ENCODE assay signal across 8 mouse cellular contexts in genomic region chr11:108922511-108923187, GRCm38 (mm10). TPM values are rescaled to one million over a fixed set of nuclear protein-coding genes. Genes with fewer than 3 reads are reported as not detected.
DNase-seq lines count a peak whose midpoint lies in the region; ATAC-seq and TF ChIP-seq lines count a peak whose summit lies in the region.
"Had no signal": no experiment of that assay in that cellular context is flagged by ENCODE, and none has a peak within 500 bp of the region (broad histone marks: within the 10 kb centered on the region; RNA-seq: fewer than 3 reads in every experiment).

No protein-coding gene starts in this region.

- WGBS in lung, postnatal 0 days, result under 1% methylated on average over 29 of the region's 32 CpGs
- under 1% methylated on average over 32 of the region's 32 CpGs for WGBS in forebrain, embryonic 10.5 days
- WGBS in limb, embryonic 14.5 days, result under 1% methylated on average over 29 of the region's 32 CpGs
- under 1% methylated on average over 32 of the region's 32 CpGs for whole genome bisulfite sequencing in stomach, embryonic 15.5 days

- peak overlapping the region; percentile 89 for H3K9ac ChIP-seq in lung, postnatal 0 days (replicated peaks; ENCODE audit: low read depth)
- peak overlapping the region; percentile 92 for H3K9ac ChIP-seq in limb, embryonic 14.5 days (ENCODE audit: low read depth, low read length, severe bottlenecking)
- peak overlapping the region; percentile 54; the same call in 1 of the 2 replicates for H3K9ac ChIP-seq in stomach, embryonic 15.5 days

- no peak for TF ChIP-seq CTCF in lung, postnatal 0 days (IDR thresholded peaks at IDR 0.05)

- TF ChIP-seq POLR2A in limb, embryonic 14.5 days (IDR thresholded peaks at IDR 0.05; ENCODE audit: borderline replicate concordance, extremely low read depth, insufficient read depth, insufficient read length), result no peak

- H3K4me2 ChIP-seq in lung, postnatal 0 days (replicated peaks; ENCODE audit: low read depth, low read length), result peak overlapping the region; percentile 89
- peak overlapping the region; percentile 82 for H3K4me2 ChIP-seq in limb, embryonic 14.5 days (replicated peaks; ENCODE audit: low read depth, low read length, severe bottlenecking)
- H3K4me2 ChIP-seq in stomach, embryonic 15.5 days, result peak overlapping the region; percentile 91

- H3K36me3 ChIP-seq in lung, postnatal 0 days (ENCODE audit: insufficient read depth, low read length), result no peaks in the 10 kb centered on the region
- H3K36me3 ChIP-seq in forebrain, embryonic 10.5 days (replicated peaks), result peaks cover 44% of the 10 kb centered on the region
- peaks cover 19% of the 10 kb centered on the region for H3K36me3 ChIP-seq in limb, embryonic 14.5 days (ENCODE audit: control insufficient read depth, insufficient read depth, low read length)
- no peaks in the 10 kb centered on the region for H3K36me3 ChIP-seq in stomach, embryonic 15.5 days

- H3K4me1 ChIP-seq in lung, postnatal 0 days (ENCODE audit: insufficient read depth, low read depth, low read length), result peaks cover 14% of the 10 kb centered on the region; the same call in 1 of the 2 replicates
- H3K4me1 ChIP-seq in forebrain, embryonic 10.5 days, result peaks cover 89% of the 10 kb centered on the region
- H3K4me1 ChIP-seq in limb, embryonic 14.5 days (ENCODE audit: control insufficient read depth, insufficient read depth, low read length), result peaks cover 52% of the 10 kb centered on the region
- H3K4me1 ChIP-seq in stomach, embryonic 15.5 days, result peaks cover 50% of the 10 kb centered on the region

- TF ChIP-seq EP300 in lung, postnatal 0 days (IDR thresholded peaks at IDR 0.05), result no peak

- ATAC-seq in lung, postnatal 0 days, result no peak
- no peak for ATAC-seq in limb, embryonic 14.5 days (ENCODE audit: low FRiP score, low read depth)
- ATAC-seq in stomach, embryonic 15.5 days (ENCODE audit: insufficient read depth, low FRiP score, low read depth), result no peak

- no peaks in the 10 kb centered on the region for H3K27me3 ChIP-seq in lung, postnatal 0 days (replicated peaks; ENCODE audit: insufficient read depth, low read length)
- H3K27me3 ChIP-seq in forebrain, embryonic 10.5 days (ENCODE audit: poor library complexity, severe bottlenecking), result peaks cover 39% of the 10 kb centered on the region
- H3K27me3 ChIP-seq in limb, embryonic 14.5 days (ENCODE audit: control insufficient read depth, insufficient read depth, low read length), result no peaks in the 10 kb centered on the region
- H3K27me3 ChIP-seq in stomach, embryonic 15.5 days (replicated peaks), result no peaks in the 10 kb centered on the region

- H3K4me3 ChIP-seq in lung, postnatal 0 days (ENCODE audit: low read depth, low read length), result peak overlapping the region; percentile 93
- peak overlapping the region; percentile 89 for H3K4me3 ChIP-seq in forebrain, embryonic 10.5 days
- peak overlapping the region; percentile 85 for H3K4me3 ChIP-seq in limb, embryonic 14.5 days (replicated peaks; ENCODE audit: low read length)
- peak overlapping the region; percentile 65 for H3K4me3 ChIP-seq in stomach, embryonic 15.5 days (replicated peaks)

- peak overlapping the region; percentile 100 for H3K27ac ChIP-seq in lung, postnatal 0 days (ENCODE audit: low read length)
- H3K27ac ChIP-seq in forebrain, embryonic 10.5 days, result peak overlapping the region; percentile 100
- peak overlapping the region; percentile 100 for H3K27ac ChIP-seq in limb, embryonic 14.5 days (replicated peaks; ENCODE audit: low read depth, low read length)
- H3K27ac ChIP-seq in stomach, embryonic 15.5 days, result 0 out of 2 replicates have a peak overlapping the region, but pooled peaks have one; percentile 100

- no peaks in the 10 kb centered on the region for H3K9me3 ChIP-seq in lung, postnatal 0 days (ENCODE audit: low read length)
- H3K9me3 ChIP-seq in forebrain, embryonic 10.5 days, result no peaks in the 10 kb centered on the region
- H3K9me3 ChIP-seq in limb, embryonic 14.5 days (ENCODE audit: control insufficient read depth, low read length), result no peaks in the 10 kb centered on the region
- H3K9me3 ChIP-seq in stomach, embryonic 15.5 days, result no peaks in the 10 kb centered on the region

- peak; percentile 39 for DNase-seq in lung, postnatal 0 days (ENCODE audit: low spot score)
- DNase-seq in lung, postnatal 14 days, result no peak
- DNase-seq in forebrain, embryonic 10.5 days (ENCODE audit: extremely low spot score, low spot score), result no peak
- peak; percentile 66 for DNase-seq in limb, embryonic 14.5 days (ENCODE audit: low spot score)
- DNase-seq in urinary bladder, adult 18-20 months (ENCODE audit: low spot score in 2 of 2), result no peak
- no peak for DNase-seq in adrenal gland, adult (ENCODE audit: inconsistent age in 2 of 2, low spot score in 1 of 2)
- DNase-seq: cerebellum, adult 11 months had no signal

RNA-seq across cellular contexts. Expression of gene Axin2, which starts 2.5 kb away (rescaled TPM):
- 10.4 and 11.0 TPM in 2 replicates for polyA plus RNA-seq in lung, postnatal 0 days (2015; fragmentation: Nextera tagmentation; extraction: Ambion mirVana)
- polyA plus RNA-seq in forebrain, embryonic 10.5 days (2016; fragmentation: Nextera tagmentation; extraction: Ambion mirVana), result 12.8 and 14.3 TPM in 2 replicates
- polyA plus RNA-seq in limb, embryonic 14.5 days (2012; rRNA removed), result 50.9 and 58.2 TPM in 2 replicates
- polyA plus RNA-seq in limb, embryonic 14.5 days (2014; fragmentation: Nextera tagmentation; extraction: Ambion mirVana), result 22.6 and 22.7 TPM in 2 replicates
- 3.4 and 3.8 TPM in 2 replicates for polyA plus RNA-seq in stomach, embryonic 15.5 days (2015; fragmentation: Nextera tagmentation; extraction: Ambion mirVana)

Comparison
In these comparisons a context has a peak if more than half of its experiments do, and no peak if none do; other contexts are left out.
1. DNase-seq: peak in lung, postnatal 0 days (single experiment) and limb, embryonic 14.5 days (single experiment); none in lung, postnatal 14 days (single experiment), forebrain, embryonic 10.5 days (single experiment), urinary bladder, adult 18-20 months (0 of 2) and adrenal gland, adult (0 of 2).
2. Peak in every context shown above with its lines, with median percentiles within 50 percentile points of each other: H3K27ac ChIP-seq, H3K4me2 ChIP-seq, H3K4me3 ChIP-seq and H3K9ac ChIP-seq.